Mouse (Mus musculus): ENCODE results near the gene Foxn3. TPM values are rescaled to one million over a fixed set of nuclear protein-coding genes. Genes with fewer than 3 reads are reported as not detected.
A peak's percentile ranks its signal among the peaks of the same experiment; 100 is the strongest.

Foxn3 gene
- polyA plus RNA-seq, 1 experiment: 5.8 TPM

DNA sequence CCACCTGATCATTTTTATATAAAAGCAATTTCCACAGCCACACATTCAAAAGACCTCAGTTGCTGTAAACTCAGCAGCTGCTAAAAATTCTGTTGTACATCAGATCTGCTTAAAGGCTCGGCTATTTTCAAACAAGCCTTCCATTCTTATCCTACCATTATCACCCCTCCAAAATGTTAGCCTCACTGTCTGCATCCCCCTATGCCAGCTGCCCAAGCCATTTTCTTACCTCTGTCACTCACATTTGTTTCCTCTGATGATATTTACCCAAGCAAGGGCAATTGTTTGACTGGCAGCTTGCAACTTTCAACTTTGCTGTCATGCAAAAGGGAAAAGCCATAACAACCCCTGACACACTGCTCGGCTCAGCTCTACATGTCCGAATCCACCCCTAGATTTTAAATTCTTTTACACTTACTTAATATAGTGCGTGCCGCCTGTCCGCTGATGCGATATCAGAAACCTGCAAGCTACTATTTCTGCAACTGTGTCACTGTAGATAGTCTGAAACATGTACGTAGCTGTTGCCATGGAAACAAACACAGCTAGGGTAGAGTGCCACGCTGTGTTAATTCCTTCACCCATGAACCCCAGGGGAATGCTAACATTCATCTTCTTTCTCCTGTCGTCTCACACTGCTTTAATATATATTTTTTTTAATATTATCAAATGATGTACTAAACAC, 105.7 kb downstream of the Foxn3 start:
- no peak for TF ChIP-seq E2F4 (IDR thresholded peaks at IDR 0.05; ENCODE audit: insufficient read depth)
- no peak for TF ChIP-seq MAX (IDR thresholded peaks at IDR 0.05; ENCODE audit: low read depth)
- no peak for TF ChIP-seq CEBPB (IDR thresholded peaks at IDR 0.05; ENCODE audit: insufficient read depth, poor library complexity, severe bottlenecking)
- TF ChIP-seq POLR2A (IDR thresholded peaks at IDR 0.05; ENCODE audit: insufficient read length, low read depth): no peak
- no peak for TF ChIP-seq USF1 (IDR thresholded peaks at IDR 0.05; ENCODE audit: low read depth)
- TF ChIP-seq TCF12 (IDR thresholded peaks at IDR 0.05; ENCODE audit: insufficient read depth, poor library complexity, severe bottlenecking): no peak
- no peak for TF ChIP-seq REST (IDR thresholded peaks at IDR 0.05; ENCODE audit: insufficient read depth, insufficient read length)
- no peak for TF ChIP-seq TCF3 (IDR thresholded peaks at IDR 0.05; ENCODE audit: insufficient read length, low read depth)
- no peak for TF ChIP-seq MYOD1 (IDR thresholded peaks at IDR 0.05; ENCODE audit: control insufficient read depth in 1 of 3, insufficient read length in 2 of 3, low read depth in 2 of 3)
- TF ChIP-seq SRF (IDR thresholded peaks at IDR 0.05; ENCODE audit: control insufficient read depth, insufficient read length, low read depth): no peak
- no peak for TF ChIP-seq MYOG (IDR thresholded peaks at IDR 0.05; ENCODE audit: control insufficient read depth in 1 of 3, insufficient read depth in 1 of 3, insufficient read length in 2 of 3, low read depth in 2 of 3)
- TF ChIP-seq POLR2AphosphoS2 (IDR thresholded peaks at IDR 0.05; ENCODE audit: insufficient read length, low read depth): no peak
- Histone ChIP-seq H3ac (ENCODE audit: control insufficient read depth, insufficient read length) (no peak overlapping the region), H3K4me2 (ENCODE audit: low read depth) (no peak overlapping the region), H3K36me3 (ENCODE audit: control insufficient read depth, insufficient read depth) (no peaks in the 10 kb centered on the region), H3K27me3 (ENCODE audit: control insufficient read depth, insufficient read depth, insufficient read length) (no peaks in the 10 kb centered on the region), H3K4me3 (no peak overlapping the region), H3K79me2 (ENCODE audit: control insufficient read depth, insufficient read depth) (no peaks in the 10 kb centered on the region)

DNA sequence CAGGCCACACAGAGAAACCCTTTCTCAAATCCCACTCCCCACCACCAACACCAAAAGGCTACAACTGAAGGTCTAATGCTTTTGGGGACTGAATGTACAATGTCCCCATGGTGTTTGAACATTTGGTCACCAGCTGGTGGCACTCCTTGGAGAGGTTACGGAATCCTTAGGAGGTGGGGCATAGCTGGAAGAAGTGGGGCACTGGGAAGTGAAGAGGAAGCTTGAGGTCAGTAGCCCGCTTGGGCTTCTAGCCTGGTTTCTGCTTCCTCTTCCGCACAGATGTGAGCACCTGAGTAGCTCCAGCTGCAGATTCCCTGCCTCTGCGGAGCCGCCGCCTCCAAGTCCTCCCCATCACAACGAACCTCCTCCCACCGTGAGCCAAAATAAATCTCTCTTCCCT, 107.8 kb downstream of the Foxn3 start:
- H3K36me3 ChIP-seq (ENCODE audit: control insufficient read depth, insufficient read depth): no peaks in the 10 kb centered on the region

DNA sequence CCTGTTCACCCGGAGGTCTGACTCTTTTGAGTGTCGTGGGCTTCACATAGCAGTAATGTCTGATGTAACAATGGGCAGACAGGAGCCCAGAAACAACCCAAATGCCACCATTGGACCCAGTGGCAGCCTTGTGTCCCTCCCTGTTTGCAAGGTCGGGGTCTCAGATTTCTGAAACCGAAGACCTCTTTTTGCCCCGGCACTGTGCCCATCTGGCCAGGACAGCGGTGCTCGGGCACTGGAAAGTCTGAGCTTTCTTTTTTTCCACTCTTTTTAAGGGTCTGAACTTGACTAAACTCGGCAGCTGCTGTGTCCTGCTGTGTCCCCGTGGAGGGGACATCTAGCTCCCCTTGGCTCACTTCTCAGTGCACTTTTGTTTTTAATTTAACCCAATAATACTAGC, 109.0 kb downstream of the Foxn3 start:
- no peaks in the 10 kb centered on the region for H3K27me3 ChIP-seq (ENCODE audit: control insufficient read depth, insufficient read depth, insufficient read length)
- H3K4me3 ChIP-seq: no peak overlapping the region
- no peaks in the 10 kb centered on the region for H3K36me3 ChIP-seq (ENCODE audit: control insufficient read depth, insufficient read depth)
- H3K79me2 ChIP-seq (ENCODE audit: control insufficient read depth, insufficient read depth): no peaks in the 10 kb centered on the region
- peak overlapping the region; percentile 40 for H3K4me2 ChIP-seq (ENCODE audit: low read depth)
- H3ac ChIP-seq (ENCODE audit: control insufficient read depth, insufficient read length): no peak overlapping the region
- TF ChIP-seq E2F4 (IDR thresholded peaks at IDR 0.05; ENCODE audit: insufficient read depth): no peak
- no peak for TF ChIP-seq REST (IDR thresholded peaks at IDR 0.05; ENCODE audit: insufficient read depth, insufficient read length)
- TF ChIP-seq SRF (IDR thresholded peaks at IDR 0.05; ENCODE audit: control insufficient read depth, insufficient read length, low read depth): no peak
- no peak for TF ChIP-seq USF1 (IDR thresholded peaks at IDR 0.05; ENCODE audit: low read depth)
- TF ChIP-seq TCF3 (IDR thresholded peaks at IDR 0.05; ENCODE audit: insufficient read length, low read depth): no peak
- TF ChIP-seq POLR2A (IDR thresholded peaks at IDR 0.05; ENCODE audit: insufficient read length, low read depth): no peak
- no peak for TF ChIP-seq MYOG (IDR thresholded peaks at IDR 0.05; ENCODE audit: control insufficient read depth in 1 of 3, insufficient read depth in 1 of 3, insufficient read length in 2 of 3, low read depth in 2 of 3)
- TF ChIP-seq MYOD1 (IDR thresholded peaks at IDR 0.05; ENCODE audit: control insufficient read depth in 1 of 3, insufficient read length in 2 of 3, low read depth in 2 of 3): no peak

More for the DNA sequence above, 107.8 kb downstream of the Foxn3 start:
- Histone ChIP-seq H3ac (ENCODE audit: control insufficient read depth, insufficient read length) (no peak overlapping the region), H3K27me3 (ENCODE audit: control insufficient read depth, insufficient read depth, insufficient read length) (no peaks in the 10 kb centered on the region), H3K4me3 (no peak overlapping the region), H3K4me2 (ENCODE audit: low read depth) (no peak overlapping the region), H3K79me2 (ENCODE audit: control insufficient read depth, insufficient read depth) (no peaks in the 10 kb centered on the region)
- TF ChIP-seq REST (IDR thresholded peaks at IDR 0.05; ENCODE audit: insufficient read depth, insufficient read length) (no peak), TCF3 (IDR thresholded peaks at IDR 0.05; ENCODE audit: insufficient read length, low read depth) (no peak), MYOD1 (IDR thresholded peaks at IDR 0.05; ENCODE audit: control insufficient read depth in 1 of 3, insufficient read length in 2 of 3, low read depth in 2 of 3) (no peak), POLR2A (IDR thresholded peaks at IDR 0.05; ENCODE audit: insufficient read length, low read depth) (no peak), POLR2AphosphoS2 (IDR thresholded peaks at IDR 0.05; ENCODE audit: insufficient read length, low read depth) (no peak), MAX (IDR thresholded peaks at IDR 0.05; ENCODE audit: low read depth) (no peak), USF1 (IDR thresholded peaks at IDR 0.05; ENCODE audit: low read depth) (no peak), SRF (IDR thresholded peaks at IDR 0.05; ENCODE audit: control insufficient read depth, insufficient read length, low read depth) (no peak), E2F4 (IDR thresholded peaks at IDR 0.05; ENCODE audit: insufficient read depth) (no peak), MYOG (IDR thresholded peaks at IDR 0.05; ENCODE audit: control insufficient read depth in 1 of 3, insufficient read depth in 1 of 3, insufficient read length in 2 of 3, low read depth in 2 of 3) (no peak), CEBPB (IDR thresholded peaks at IDR 0.05; ENCODE audit: insufficient read depth, poor library complexity, severe bottlenecking) (no peak), TCF12 (IDR thresholded peaks at IDR 0.05; ENCODE audit: insufficient read depth, poor library complexity, severe bottlenecking) (no peak)

DNA sequence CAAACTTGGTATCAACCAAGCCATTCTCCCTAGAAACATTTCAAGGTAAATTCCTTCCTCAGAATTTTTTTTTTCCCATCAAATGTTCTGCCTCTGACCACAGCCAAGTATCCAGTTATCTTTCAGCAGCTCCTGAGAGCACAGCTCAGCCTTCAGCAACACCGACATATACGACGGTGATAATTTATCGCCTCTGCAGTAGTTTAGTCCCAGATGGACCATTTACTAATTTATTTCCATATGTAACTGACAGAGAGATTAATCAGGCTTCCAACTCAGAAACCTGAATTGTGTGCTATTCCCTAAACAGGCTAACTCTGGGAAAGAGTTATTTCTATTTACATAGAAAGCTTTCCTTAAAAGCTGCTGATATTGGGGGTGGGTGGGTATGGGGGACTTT, 109.6 kb downstream of the Foxn3 start:
- no peaks in the 10 kb centered on the region for H3K27me3 ChIP-seq (ENCODE audit: control insufficient read depth, insufficient read depth, insufficient read length)
- no peak overlapping the region for H3K4me3 ChIP-seq
- no peak overlapping the region for H3ac ChIP-seq (ENCODE audit: control insufficient read depth, insufficient read length)
- H3K36me3 ChIP-seq (ENCODE audit: control insufficient read depth, insufficient read depth): no peaks in the 10 kb centered on the region
- no peaks in the 10 kb centered on the region for H3K79me2 ChIP-seq (ENCODE audit: control insufficient read depth, insufficient read depth)
- TF ChIP-seq SRF (IDR thresholded peaks at IDR 0.05; ENCODE audit: control insufficient read depth, insufficient read length, low read depth) (no peak), MAX (IDR thresholded peaks at IDR 0.05; ENCODE audit: low read depth) (no peak), E2F4 (IDR thresholded peaks at IDR 0.05; ENCODE audit: insufficient read depth) (no peak)
- no peak overlapping the region for H3K4me2 ChIP-seq (ENCODE audit: low read depth)

DNA sequence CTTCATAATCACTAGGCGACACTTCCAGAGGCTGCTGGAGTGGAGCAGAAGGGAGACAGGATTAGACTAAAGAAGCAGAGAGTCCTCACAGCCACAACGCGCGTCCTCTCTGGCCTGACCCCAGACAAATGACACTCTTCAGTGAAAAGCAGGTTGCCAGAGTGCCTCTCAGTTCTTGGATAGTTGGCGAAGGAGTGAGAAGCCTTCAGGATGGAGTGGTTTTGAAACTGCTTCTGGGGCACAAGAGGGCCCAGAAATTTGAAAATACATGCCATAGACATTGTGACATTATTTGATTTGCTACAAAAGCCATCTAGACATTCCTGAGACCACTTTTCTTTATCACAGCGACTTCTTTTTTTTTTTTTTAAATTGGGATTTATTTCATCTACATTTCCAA, 113.3 kb downstream of the Foxn3 start:
- H3K4me3 ChIP-seq: no peak overlapping the region
- no peak overlapping the region for H3ac ChIP-seq (ENCODE audit: control insufficient read depth, insufficient read length)
- TF ChIP-seq SRF (IDR thresholded peaks at IDR 0.05; ENCODE audit: control insufficient read depth, insufficient read length, low read depth) (no peak), CEBPB (IDR thresholded peaks at IDR 0.05; ENCODE audit: insufficient read depth, poor library complexity, severe bottlenecking) (no peak), E2F4 (IDR thresholded peaks at IDR 0.05; ENCODE audit: insufficient read depth) (no peak), POLR2A (IDR thresholded peaks at IDR 0.05; ENCODE audit: insufficient read length, low read depth) (no peak), MYOG (IDR thresholded peaks at IDR 0.05; ENCODE audit: control insufficient read depth in 1 of 3, insufficient read depth in 1 of 3, insufficient read length in 2 of 3, low read depth in 2 of 3) (no peak), MAX (IDR thresholded peaks at IDR 0.05; ENCODE audit: low read depth) (no peak), REST (IDR thresholded peaks at IDR 0.05; ENCODE audit: insufficient read depth, insufficient read length) (no peak)
- no peaks in the 10 kb centered on the region for H3K36me3 ChIP-seq (ENCODE audit: control insufficient read depth, insufficient read depth)
- H3K27me3 ChIP-seq (ENCODE audit: control insufficient read depth, insufficient read depth, insufficient read length): no peaks in the 10 kb centered on the region
- no peak overlapping the region for H3K4me2 ChIP-seq (ENCODE audit: low read depth)
- H3K79me2 ChIP-seq (ENCODE audit: control insufficient read depth, insufficient read depth): no peaks in the 10 kb centered on the region

All from myocyte (in vitro differentiated cells).